Mouse (Mus musculus) kidney, embryonic 16.5 days (tissue): ENCODE data around the gene Msx3. TPM values are rescaled to one million over a fixed set of nuclear protein-coding genes. Genes with fewer than 3 reads are reported as not detected.
A peak's percentile ranks its signal among the peaks of the same experiment; 100 is the strongest.

Experiments used
- ATAC-seq: fragments of 200-750 bp; cut with Nextera tagmentation; 2 replicates; pipeline ENCODE4 v1.8.0; 2017; ENCODE audit warnings: moderate TSS enrichment; ENCODE audit not compliant: low FRiP score, low TSS enrichment
- H3K27ac ChIP-seq: fragments of 300-500 bp; sonication (generic); 2 replicates; pipeline ENCODE4 v1.5.1; 2014; ENCODE audit warnings: low read length
- H3K27me3 ChIP-seq: fragments of 300-500 bp; sonication (generic); 2 replicates; pipeline ENCODE4 v1.6.1; 2014; ENCODE audit warnings: low read length, control low read depth, mixed read lengths; ENCODE audit not compliant: insufficient read depth
- H3K36me3 ChIP-seq: fragments of 300-500 bp; sonication (generic); 2 replicates; pipeline ENCODE4 v1.6.1; 2014; ENCODE audit warnings: low read length, control low read depth, mixed read lengths; ENCODE audit not compliant: insufficient read depth
- H3K4me1 ChIP-seq: fragments of 300-500 bp; sonication (generic); 2 replicates; pipeline ENCODE4 v1.6.1; 2014; ENCODE audit warnings: low read length, control low read depth, mixed read lengths; ENCODE audit not compliant: insufficient read depth
- H3K4me2 ChIP-seq: fragments of 300-500 bp; sonication (generic); replicated peaks from 2 replicates; pipeline ENCODE4 v1.6.1; 2014; ENCODE audit warnings: low read depth, low read length
- H3K4me3 ChIP-seq: fragments of 300-500 bp; sonication (generic); 2 replicates; pipeline ENCODE4 v1.5.1; 2014; ENCODE audit warnings: mild to moderate bottlenecking, low read length
- H3K9ac ChIP-seq: fragments of 300-500 bp; sonication (generic); replicated peaks from 2 replicates; pipeline ENCODE4 v1.6.1; 2014; ENCODE audit warnings: low read length
- H3K9me3 ChIP-seq: fragments of 300-500 bp; sonication (generic); 2 replicates; pipeline ENCODE4 v1.6.1; 2016; ENCODE audit warnings: low read length, control low read depth
- WGBS: fragments of 180-500 bp; shearing (Covaris S2); extraction: QIAGEN DNeasy Blood & Tissue Kit; methylation state at CpG from one replicate; pipeline ENCODE4 v1.1.7; 2014; 5-methylcytosine and 5-hydroxymethylcytosine counted together
- polyA plus RNA-seq: library from polyadenylated mRNA; unstranded; fragments of >200 nt; fragmentation: Nextera tagmentation; extraction: Ambion mirVana; gene quantifications from 2 replicates; pipeline ENCODE4 v1.2.1, GENCODE M21; 2015

Gene Msx3
- polyA plus RNA-seq, result not detected in 2 replicates

DNA sequence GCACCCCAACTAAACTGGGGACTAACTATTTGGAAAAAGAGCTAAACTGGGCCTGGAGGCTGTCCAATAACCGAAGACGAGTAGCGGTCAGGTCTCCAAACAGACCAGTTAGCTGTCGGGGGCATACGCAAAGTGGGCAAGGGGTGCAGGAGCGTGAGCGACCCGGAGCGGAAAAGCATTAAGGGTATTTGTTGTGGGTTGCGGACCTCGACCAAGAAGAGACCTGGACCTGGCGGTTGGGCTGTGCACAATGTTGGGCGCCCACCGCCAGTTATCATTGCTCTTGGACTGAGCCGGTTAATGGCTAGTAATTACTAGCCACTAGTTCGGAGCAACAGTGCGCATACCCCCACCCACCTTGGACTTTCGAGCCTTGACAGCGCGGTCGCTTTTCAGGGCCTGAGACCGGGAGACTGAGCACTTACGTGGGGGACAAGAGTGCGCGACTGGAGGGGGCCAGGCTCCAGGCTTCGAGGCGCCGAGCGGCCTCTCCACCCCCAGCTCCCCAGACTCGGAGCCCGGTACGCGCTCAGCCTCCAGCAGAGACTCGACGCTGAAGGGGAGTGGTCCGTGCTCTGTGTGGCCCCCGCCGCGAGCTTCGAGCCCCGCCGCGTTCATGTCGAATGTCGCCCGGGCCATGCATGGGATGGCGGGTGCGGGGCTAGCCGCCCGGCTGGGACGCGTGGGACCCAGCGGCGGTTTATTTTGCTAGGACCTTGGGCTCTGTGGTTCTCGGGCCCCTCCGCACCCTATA, at the start of gene Msx3:
TSS of gene Msx3 (minus strand) at position 729 of the 754 bp plus-strand sequence.
- no peaks in the 10 kb centered on the region for H3K36me3 ChIP-seq
- peak; percentile 54 for ATAC-seq
- H3K27ac ChIP-seq, result no peak within 1 kb of the TSS
- H3K27me3 ChIP-seq, result peaks cover 95% of the 10 kb centered on the region
- H3K9ac ChIP-seq, result no peak within 1 kb of the TSS
- H3K4me2 ChIP-seq, result peak within 1 kb of the TSS; percentile 62
- no peaks in the 10 kb centered on the region for H3K9me3 ChIP-seq
- H3K4me1 ChIP-seq, result peaks cover 22% of the 10 kb centered on the region
- under 1% methylated on average over 56 of the region's 56 CpGs for WGBS
- peak within 1 kb of the TSS; percentile 47 for H3K4me3 ChIP-seq

DNA sequence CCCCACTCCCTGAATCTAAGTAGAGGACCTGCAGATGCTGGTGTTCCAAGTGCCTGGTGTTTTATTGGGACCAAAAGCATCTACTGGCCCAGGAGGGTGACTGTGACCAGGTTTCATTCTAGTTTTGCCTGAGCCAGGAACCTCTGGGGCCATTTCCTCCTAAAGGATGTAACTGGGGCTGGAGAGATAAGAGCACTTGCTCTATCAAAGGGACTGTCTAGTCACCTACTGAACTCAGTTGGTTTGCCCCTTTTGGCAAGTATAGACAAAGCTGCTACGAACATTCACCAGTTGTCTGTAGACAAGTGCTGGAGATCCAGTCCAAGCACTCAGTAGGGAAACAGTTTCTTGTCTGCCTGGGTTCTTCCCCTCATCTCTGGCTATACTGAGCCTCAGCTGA, 49.6 kb upstream of the Msx3 start:
- Histone ChIP-seq H3K9me3 (no peaks in the 10 kb centered on the region), H3K27ac (no peak overlapping the region), H3K36me3 (0 out of 2 replicates have a peak, but pooled peaks cover 2% of the 10 kb centered on the region), H3K4me3 (no peak overlapping the region), H3K4me2 (no peak overlapping the region), H3K4me1 (peaks cover 12% of the 10 kb centered on the region), H3K9ac (no peak overlapping the region), H3K27me3 (no peaks in the 10 kb centered on the region)
- 85% methylated on average over 1 of the region's 1 CpGs for WGBS
- no peak for ATAC-seq

GRCm38 (mm10) chr7:140096055-140096454, 47.2 kb upstream of the Msx3 start:
- H3K27me3 ChIP-seq, result no peaks in the 10 kb centered on the region
- 0 out of 2 replicates have a peak, but pooled peaks cover 2% of the 10 kb centered on the region for H3K36me3 ChIP-seq
- H3K4me2 ChIP-seq, result no peak overlapping the region
- H3K4me1 ChIP-seq, result no peaks in the 10 kb centered on the region; the same call in 1 of the 2 replicates
- ATAC-seq, result no peak
- no peaks in the 10 kb centered on the region for H3K9me3 ChIP-seq
- no peak overlapping the region for H3K9ac ChIP-seq
- H3K4me3 ChIP-seq, result no peak overlapping the region
- H3K27ac ChIP-seq, result no peak overlapping the region

- H3K4me1 ChIP-seq, result no peaks in the 10 kb centered on the region; the same call in 1 of the 2 replicates
- no peaks in the 10 kb centered on the region for H3K9me3 ChIP-seq
- no peak overlapping the region for H3K9ac ChIP-seq
- no peak overlapping the region for H3K4me2 ChIP-seq
- H3K27ac ChIP-seq, result no peak overlapping the region
- whole genome bisulfite sequencing, result 17% methylated on average over 1 of the region's 1 CpGs
- H3K36me3 ChIP-seq, result 0 out of 2 replicates have a peak, but pooled peaks cover 2% of the 10 kb centered on the region
- peak; percentile 47; the same call in 1 of the 2 replicates for ATAC-seq
- no peak overlapping the region for H3K4me3 ChIP-seq
- no peaks in the 10 kb centered on the region for H3K27me3 ChIP-seq
Observed at GRCm38 (mm10) chr7:140095556-140095955, 46.7 kb upstream of the Msx3 start.

DNA sequence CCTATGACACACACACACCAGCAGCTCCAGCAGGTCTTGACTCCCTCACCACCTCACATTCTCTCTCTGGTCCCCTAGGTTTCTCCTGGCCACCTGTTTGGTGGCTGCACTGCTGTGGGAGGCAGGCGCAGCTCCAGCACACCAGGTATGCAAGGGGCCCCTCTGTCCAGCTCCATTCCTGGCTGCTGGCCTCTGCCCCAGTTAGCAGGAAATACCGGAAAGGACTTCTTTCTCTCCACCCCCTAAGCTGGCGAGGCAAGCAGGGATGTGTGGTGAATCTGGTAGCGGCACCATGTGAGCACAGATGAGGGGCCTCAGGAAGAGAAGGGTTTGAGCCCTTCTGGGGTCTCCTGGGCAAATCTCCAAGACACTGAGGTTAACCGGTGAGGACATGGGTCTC, 46.1 kb upstream of the Msx3 start:
- no peaks in the 10 kb centered on the region; the same call in 1 of the 2 replicates for H3K4me1 ChIP-seq
- no peak overlapping the region for H3K4me3 ChIP-seq
- H3K9ac ChIP-seq, result no peak overlapping the region
- no peaks in the 10 kb centered on the region for H3K9me3 ChIP-seq
- H3K36me3 ChIP-seq, result 0 out of 2 replicates have a peak, but pooled peaks cover 2% of the 10 kb centered on the region
- H3K27me3 ChIP-seq, result no peaks in the 10 kb centered on the region
- ATAC-seq, result peak; percentile 52; the same call in 1 of the 2 replicates
- 43% methylated on average over 5 of the region's 5 CpGs for WGBS
- H3K4me2 ChIP-seq, result no peak overlapping the region
- H3K27ac ChIP-seq, result no peak overlapping the region; the same call in 1 of the 2 replicates

DNA sequence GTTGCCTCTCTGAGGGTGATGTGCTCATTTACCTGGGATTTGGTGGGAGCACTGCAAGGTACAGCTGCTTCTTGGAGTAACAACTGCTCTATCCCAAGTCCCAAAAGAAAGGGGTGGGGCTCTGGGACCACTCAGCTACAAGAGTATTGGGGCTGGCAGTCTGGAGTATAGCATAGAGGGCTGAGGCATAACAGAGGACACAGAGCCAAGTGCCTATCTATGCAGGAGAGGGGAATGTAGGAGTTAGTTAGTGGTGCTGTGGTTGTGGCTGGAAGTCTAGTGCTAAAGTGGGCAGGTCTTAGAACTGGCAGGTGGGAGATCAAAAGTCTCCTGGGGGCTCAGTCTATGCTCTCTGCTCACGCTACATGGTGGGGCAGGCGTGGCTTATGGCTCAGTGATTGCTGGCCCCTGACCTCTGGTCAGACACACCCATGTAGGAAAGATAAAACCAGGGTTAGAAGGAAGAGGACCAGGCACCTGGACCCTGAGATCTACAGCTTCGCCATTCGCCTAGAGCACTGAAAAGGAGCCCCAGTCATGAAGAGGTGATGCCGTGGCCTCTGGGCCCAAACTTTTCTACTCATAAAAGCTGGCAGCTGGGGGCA, 44.1 kb upstream of the Msx3 start, which contains the start of gene Prap1:
TSS of gene Prap1 (plus strand) at position 472 of the 605 bp plus-strand sequence.
- 56% methylated on average over 5 of the region's 5 CpGs for WGBS

GRCm38 (mm10) chr7:140090601-140091000, 41.7 kb upstream of the Msx3 start:
- Histone ChIP-seq H3K4me1 (no peaks in the 10 kb centered on the region; the same call in 1 of the 2 replicates), H3K4me3 (no peak overlapping the region), H3K9me3 (no peaks in the 10 kb centered on the region), H3K4me2 (no peak overlapping the region), H3K36me3 (no peaks in the 10 kb centered on the region), H3K9ac (no peak overlapping the region), H3K27ac (no peak overlapping the region), H3K27me3 (no peaks in the 10 kb centered on the region)
- WGBS, result 76% methylated on average over 10 of the region's 10 CpGs
- no peak for ATAC-seq

More for the DNA sequence above, 44.1 kb upstream of the Msx3 start, which contains the start of gene Prap1:
- H3K27me3 ChIP-seq, result no peaks in the 10 kb centered on the region
- H3K9ac ChIP-seq, result no peak within 1 kb of the TSS
- H3K36me3 ChIP-seq, result no peaks in the 10 kb centered on the region
- no peaks in the 10 kb centered on the region; the same call in 1 of the 2 replicates for H3K4me1 ChIP-seq
- H3K4me2 ChIP-seq, result no peak within 1 kb of the TSS
- no peak for ATAC-seq
- H3K4me3 ChIP-seq, result no peak within 1 kb of the TSS
- no peaks in the 10 kb centered on the region for H3K9me3 ChIP-seq
- H3K27ac ChIP-seq, result no peak within 1 kb of the TSS

DNA sequence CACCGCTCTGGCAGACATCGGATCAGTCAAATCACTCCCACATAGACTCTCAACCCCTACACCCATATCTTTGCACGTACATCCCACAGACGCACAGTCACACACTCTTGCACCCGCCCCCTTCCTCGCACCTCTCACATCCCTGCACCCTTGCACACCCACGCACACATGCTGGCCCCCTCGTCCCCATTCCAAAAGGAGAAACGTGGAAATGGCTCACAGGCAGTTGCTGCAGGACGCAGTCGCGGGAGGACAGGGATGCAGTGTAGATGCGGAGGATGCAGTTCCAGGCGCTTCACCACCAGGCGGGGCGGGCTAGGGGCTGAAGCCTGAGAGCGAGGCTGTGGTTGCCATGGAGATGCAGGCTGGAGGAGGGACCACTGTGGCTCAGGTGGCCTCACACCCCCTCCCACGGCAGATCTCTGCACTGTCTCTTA, 33.4 kb upstream of the Msx3 start, which contains the start of gene Caly:
TSS of gene Caly (minus strand) at position 307 of the 437 bp plus-strand sequence.
- Histone ChIP-seq H3K9me3 (no peaks in the 10 kb centered on the region), H3K4me1 (peaks cover 4% of the 10 kb centered on the region; the same call in 1 of the 2 replicates), H3K27me3 (peaks cover 37% of the 10 kb centered on the region), H3K36me3 (no peaks in the 10 kb centered on the region), H3K4me3 (no peak within 1 kb of the TSS), H3K4me2 (peak within 1 kb of the TSS; percentile 25; the same call in 1 of the 2 replicates), H3K27ac (no peak within 1 kb of the TSS), H3K9ac (no peak within 1 kb of the TSS)
- WGBS, result 4% methylated on average over 18 of the region's 18 CpGs
- ATAC-seq, result peak; percentile 72

DNA sequence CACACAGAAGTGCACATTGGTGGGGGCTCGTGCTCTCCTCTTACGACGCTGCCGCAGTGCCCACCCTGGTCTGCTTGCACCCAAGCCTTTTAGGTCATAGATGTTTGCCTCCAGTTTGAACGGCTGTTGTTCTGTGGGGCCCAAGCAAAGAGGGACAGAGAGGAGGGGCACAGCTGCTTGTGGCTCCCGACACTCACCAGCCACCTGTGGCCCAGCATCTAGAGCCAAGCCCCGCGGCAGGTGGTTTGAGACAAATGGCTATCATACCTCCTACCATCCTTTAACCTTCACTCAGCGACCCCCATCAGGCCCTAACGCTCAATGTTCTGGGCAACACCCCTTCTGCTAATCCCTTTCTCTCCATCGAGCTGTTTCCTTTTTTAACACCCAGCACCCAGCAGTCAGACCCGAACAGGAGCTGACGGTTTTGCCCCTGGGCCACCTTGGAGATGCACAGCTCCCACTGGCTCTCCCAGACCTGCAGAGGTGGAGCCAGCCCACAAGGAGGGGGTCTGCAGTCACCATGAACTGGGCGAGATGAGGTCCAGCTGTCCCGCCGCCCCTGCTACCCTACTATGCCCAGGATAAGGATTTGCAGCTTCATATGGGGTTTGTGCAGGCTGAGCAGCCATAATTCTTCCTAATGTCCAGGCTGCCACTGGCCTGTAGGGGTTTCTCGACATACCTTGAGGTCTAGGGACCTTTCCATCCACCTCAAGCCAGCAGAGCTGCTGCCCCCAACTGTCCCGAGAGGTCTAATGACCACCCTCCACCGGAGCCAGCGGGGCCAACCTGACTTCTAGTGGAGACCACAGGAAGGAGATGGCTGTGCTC, 32.7 kb upstream of the Msx3 start:
- Histone ChIP-seq H3K36me3 (no peaks in the 10 kb centered on the region), H3K27me3 (peaks cover 37% of the 10 kb centered on the region), H3K27ac (no peak overlapping the region), H3K9ac (no peak overlapping the region), H3K9me3 (no peaks in the 10 kb centered on the region), H3K4me1 (peaks cover 4% of the 10 kb centered on the region; the same call in 1 of the 2 replicates), H3K4me2 (peak overlapping the region; percentile 25; the same call in 1 of the 2 replicates), H3K4me3 (no peak overlapping the region)
- 13% methylated on average over 20 of the region's 20 CpGs for WGBS
- peak; percentile 43 for ATAC-seq
